Mouse (Mus musculus) ES-Bruce4 (cell line): ENCODE measurements around the gene Dlgap1.

Experiments
- CTCF ChIP-seq: IDR thresholded peaks from one replicate; pipeline ENCODE4 v1.8.1; 2011; ENCODE audit warnings: low read depth, low read length
- EP300 ChIP-seq: IDR thresholded peaks from 2 replicates; pipeline ENCODE4 v1.6.1; 2011; ENCODE audit warnings: low read depth, low read length; ENCODE audit not compliant: insufficient read depth
- POLR2A ChIP-seq: IDR thresholded peaks from one replicate; pipeline ENCODE4 v1.8.1; 2011; ENCODE audit warnings: low read length; ENCODE audit not compliant: insufficient read depth

DNA sequence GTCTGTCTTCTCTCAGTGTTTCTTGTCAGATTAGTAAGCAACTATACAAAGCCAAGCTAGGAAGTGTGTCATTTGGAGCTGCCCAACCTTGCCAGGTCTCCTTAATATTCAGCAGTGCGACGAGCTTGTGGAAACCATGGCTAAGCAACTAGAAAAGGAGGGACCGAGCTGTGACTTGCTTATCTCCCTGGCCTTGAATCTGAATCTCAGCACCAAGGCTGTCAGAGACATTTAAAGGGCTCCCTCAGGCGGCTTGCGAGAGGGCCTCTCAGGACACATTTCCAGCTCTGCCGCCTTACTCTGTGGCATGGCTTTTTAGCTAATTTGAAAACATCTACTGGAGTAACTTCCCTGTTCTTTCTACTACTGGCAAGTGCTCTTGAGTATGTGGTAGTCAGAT is 5.1 kb downstream of the Dlgap1 start:
- TF ChIP-seq CTCF (no peak), POLR2A (no peak), EP300 (no peak)
